Mouse (Mus musculus): ENCODE measurements around the gene Sh3rf1.
"Not testable (repeated sequence)": the region's sequence is repeated elsewhere in the genome, so short reads cannot be mapped to it uniquely, and the experiment has no call there.

Sh3rf1 gene

DNA sequence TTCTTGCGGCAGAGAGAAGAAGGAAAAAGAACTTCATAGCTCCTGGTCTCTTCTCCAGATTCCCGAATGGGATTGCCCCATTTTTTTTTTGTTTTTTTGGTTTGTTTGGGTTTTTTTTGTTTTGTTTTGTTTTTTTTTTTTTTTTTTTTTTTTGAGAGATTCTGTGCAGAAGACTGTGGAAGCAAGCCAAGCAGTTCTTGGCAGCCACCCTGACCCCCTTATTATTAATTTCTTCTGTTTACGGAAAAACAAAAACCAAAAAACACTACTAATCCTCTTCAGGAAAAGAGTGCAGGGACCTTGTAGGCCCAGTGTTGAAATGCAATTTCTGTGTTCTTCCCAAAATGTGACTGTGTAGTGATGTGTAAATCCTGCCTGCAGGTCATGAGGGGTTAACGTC lies 185.4 kb downstream of the Sh3rf1 start:
- TF ChIP-seq CTCF (conservative IDR thresholded peaks at IDR 0.05; ENCODE audit: low read length) (no peak), POU5F1 (IDR thresholded peaks at IDR 0.05; ENCODE audit: borderline replicate concordance, low read length) (no peak), NANOG (IDR thresholded peaks at IDR 0.05; ENCODE audit: borderline replicate concordance, low read length) (no peak)
- Histone ChIP-seq H3K9me3 (ENCODE audit: low read length) (no peaks in the 10 kb centered on the region), H3K4me1 (replicated peaks; ENCODE audit: low read depth, low read length) (peaks cover 13% of the 10 kb centered on the region), H3K4me3 (replicated peaks; ENCODE audit: low read length) (no peak overlapping the region), H3K27me3 (ENCODE audit: insufficient read depth, low read length) (no peaks in the 10 kb centered on the region), H3K36me3 (ENCODE audit: insufficient read depth, low read length) (no peaks in the 10 kb centered on the region)

DNA sequence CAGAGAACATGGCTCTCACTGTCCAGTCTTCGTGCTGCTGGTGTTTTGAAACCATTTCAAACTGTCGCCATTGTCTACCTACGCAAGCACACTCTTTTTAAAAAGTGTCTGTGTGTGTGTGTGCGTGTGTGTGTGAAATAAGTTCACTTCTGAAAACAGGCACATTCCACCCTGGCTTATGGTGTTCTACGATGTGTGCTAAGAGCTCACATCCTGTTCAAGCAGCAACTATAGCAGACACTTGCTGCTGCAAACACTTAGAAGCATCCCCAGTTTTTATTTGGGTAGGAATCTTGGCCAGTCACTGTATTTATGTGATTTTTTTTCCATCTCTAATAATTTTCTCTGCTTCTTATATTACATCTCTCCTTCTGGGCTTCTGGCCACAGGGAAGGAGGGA lies 186.0 kb downstream of the Sh3rf1 start:
- H3K4me1 ChIP-seq (replicated peaks; ENCODE audit: low read depth, low read length); H3K27me3 ChIP-seq (ENCODE audit: insufficient read depth, low read length); H3K9me3 ChIP-seq (ENCODE audit: low read length); H3K36me3 ChIP-seq (ENCODE audit: insufficient read depth, low read length); H3K4me3 ChIP-seq (replicated peaks; ENCODE audit: low read length): not testable (repeated sequence)

DNA sequence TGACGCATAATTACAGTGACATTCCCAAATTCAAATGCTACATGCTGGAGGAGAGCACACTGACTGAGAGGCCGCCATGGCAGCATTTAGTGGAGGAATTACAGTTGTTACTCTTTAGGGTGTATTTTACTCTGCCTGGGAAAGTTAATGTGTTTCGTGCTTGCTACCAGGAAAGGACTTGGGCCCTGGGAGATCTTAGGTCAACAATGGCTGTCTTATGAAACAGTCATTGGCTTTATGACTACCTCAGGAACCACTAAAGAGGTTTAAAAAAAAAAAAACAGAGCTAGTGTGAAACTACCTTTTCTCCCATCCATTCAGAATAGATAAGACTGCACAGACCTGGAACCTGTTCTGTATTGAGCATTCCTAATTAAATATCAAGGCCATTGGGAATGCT lies 195.8 kb downstream of the Sh3rf1 start:
- Histone ChIP-seq H3K36me3 (ENCODE audit: insufficient read depth, low read length) (no peaks in the 10 kb centered on the region), H3K4me1 (replicated peaks; ENCODE audit: low read depth, low read length) (peaks cover 9% of the 10 kb centered on the region; the same call in 1 of the 2 replicates), H3K9me3 (ENCODE audit: low read length) (peaks cover 6% of the 10 kb centered on the region), H3K4me3 (replicated peaks; ENCODE audit: low read length) (no peak overlapping the region), H3K27me3 (ENCODE audit: insufficient read depth, low read length) (no peaks in the 10 kb centered on the region)
- TF ChIP-seq CTCF (conservative IDR thresholded peaks at IDR 0.05; ENCODE audit: low read length) (no peak), POU5F1 (IDR thresholded peaks at IDR 0.05; ENCODE audit: borderline replicate concordance, low read length) (no peak), NANOG (IDR thresholded peaks at IDR 0.05; ENCODE audit: borderline replicate concordance, low read length) (no peak)

DNA sequence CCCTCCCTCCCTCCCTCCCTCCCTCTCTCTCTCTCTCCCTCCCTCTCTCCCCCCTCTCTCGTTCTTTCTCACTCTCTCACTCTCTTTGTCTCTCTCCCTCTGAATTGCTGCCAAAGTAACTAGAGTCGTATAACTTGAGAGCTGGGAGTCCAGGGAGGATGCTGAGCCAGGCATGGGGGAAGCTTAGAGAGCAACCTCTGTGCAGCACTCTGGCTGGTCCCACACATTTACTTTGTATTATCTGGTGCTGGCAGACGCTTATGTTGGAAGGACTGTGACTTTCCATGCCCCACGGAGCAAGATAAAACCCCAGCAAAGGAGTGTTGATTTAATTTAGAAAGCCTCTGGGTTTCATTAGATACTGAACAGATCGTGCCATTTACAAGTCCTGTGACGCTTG lies 196.5 kb downstream of the Sh3rf1 start:
- Histone ChIP-seq H3K36me3 (ENCODE audit: insufficient read depth, low read length) (no peaks in the 10 kb centered on the region), H3K4me1 (replicated peaks; ENCODE audit: low read depth, low read length) (peaks cover 9% of the 10 kb centered on the region; the same call in 1 of the 2 replicates), H3K9me3 (ENCODE audit: low read length) (peaks cover 6% of the 10 kb centered on the region), H3K27me3 (ENCODE audit: insufficient read depth, low read length) (no peaks in the 10 kb centered on the region), H3K4me3 (replicated peaks; ENCODE audit: low read length) (no peak overlapping the region)
- no peak for TF ChIP-seq NANOG (IDR thresholded peaks at IDR 0.05; ENCODE audit: borderline replicate concordance, low read length)
- TF ChIP-seq CTCF (conservative IDR thresholded peaks at IDR 0.05; ENCODE audit: low read length) = no peak
- TF ChIP-seq POU5F1 (IDR thresholded peaks at IDR 0.05; ENCODE audit: borderline replicate concordance, low read length) = no peak

DNA sequence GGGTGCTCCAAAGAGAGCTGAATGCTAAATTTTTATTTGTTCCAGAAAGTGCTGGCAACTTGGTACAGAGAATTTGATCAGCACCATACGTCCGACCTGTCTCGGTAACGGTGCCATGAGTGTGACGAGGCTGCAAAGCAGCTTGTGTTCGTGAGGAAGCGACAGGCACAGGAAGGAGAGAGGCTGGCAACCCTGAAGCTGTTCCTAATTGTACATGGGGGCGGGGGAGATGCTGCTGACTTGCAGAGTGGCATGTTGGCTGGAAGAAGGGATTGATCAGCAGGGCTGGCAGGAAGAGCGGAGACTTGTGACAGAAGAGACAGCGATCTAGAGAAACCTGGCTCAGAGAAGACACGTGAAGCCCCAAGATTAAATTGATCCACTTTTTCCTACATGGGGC lies 197.9 kb downstream of the Sh3rf1 start:
- H3K27me3 ChIP-seq (ENCODE audit: insufficient read depth, low read length) = no peaks in the 10 kb centered on the region
- no peaks in the 10 kb centered on the region for H3K36me3 ChIP-seq (ENCODE audit: insufficient read depth, low read length)
- H3K4me3 ChIP-seq (replicated peaks; ENCODE audit: low read length) = no peak overlapping the region
- TF ChIP-seq NANOG (IDR thresholded peaks at IDR 0.05; ENCODE audit: borderline replicate concordance, low read length) (no peak), POU5F1 (IDR thresholded peaks at IDR 0.05; ENCODE audit: borderline replicate concordance, low read length) (no peak), CTCF (conservative IDR thresholded peaks at IDR 0.05; ENCODE audit: low read length) (no peak)
- peaks cover 6% of the 10 kb centered on the region for H3K9me3 ChIP-seq (ENCODE audit: low read length)
- H3K4me1 ChIP-seq (replicated peaks; ENCODE audit: low read depth, low read length) = peaks cover 10% of the 10 kb centered on the region

DNA sequence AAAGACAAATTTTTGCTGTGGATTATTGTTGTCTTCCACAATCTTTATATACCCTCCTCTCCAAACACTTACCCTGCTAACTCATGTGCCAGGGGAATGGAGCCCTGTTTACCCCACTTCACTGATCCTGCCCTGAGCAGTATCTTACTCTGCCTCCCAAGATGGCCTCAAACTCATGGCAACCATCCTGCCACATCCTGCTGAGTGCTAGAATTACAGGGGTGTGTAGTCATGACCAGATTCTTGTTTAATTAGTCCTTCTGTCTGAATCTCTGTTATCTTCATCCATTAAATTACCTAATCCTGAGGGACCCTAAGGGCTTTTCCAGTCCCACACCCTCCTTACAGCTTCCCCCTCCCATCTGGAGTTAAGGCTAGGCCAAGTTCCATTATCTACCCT lies 201.5 kb downstream of the Sh3rf1 start:
- Histone ChIP-seq H3K4me1 (replicated peaks; ENCODE audit: low read depth, low read length) (peaks cover 13% of the 10 kb centered on the region), H3K27me3 (ENCODE audit: insufficient read depth, low read length) (no peaks in the 10 kb centered on the region), H3K36me3 (ENCODE audit: insufficient read depth, low read length) (no peaks in the 10 kb centered on the region), H3K4me3 (replicated peaks; ENCODE audit: low read length) (no peak overlapping the region), H3K9me3 (ENCODE audit: low read length) (peaks cover 6% of the 10 kb centered on the region)
- TF ChIP-seq POU5F1 (IDR thresholded peaks at IDR 0.05; ENCODE audit: borderline replicate concordance, low read length) (no peak), NANOG (IDR thresholded peaks at IDR 0.05; ENCODE audit: borderline replicate concordance, low read length) (no peak), CTCF (conservative IDR thresholded peaks at IDR 0.05; ENCODE audit: low read length) (no peak)

DNA sequence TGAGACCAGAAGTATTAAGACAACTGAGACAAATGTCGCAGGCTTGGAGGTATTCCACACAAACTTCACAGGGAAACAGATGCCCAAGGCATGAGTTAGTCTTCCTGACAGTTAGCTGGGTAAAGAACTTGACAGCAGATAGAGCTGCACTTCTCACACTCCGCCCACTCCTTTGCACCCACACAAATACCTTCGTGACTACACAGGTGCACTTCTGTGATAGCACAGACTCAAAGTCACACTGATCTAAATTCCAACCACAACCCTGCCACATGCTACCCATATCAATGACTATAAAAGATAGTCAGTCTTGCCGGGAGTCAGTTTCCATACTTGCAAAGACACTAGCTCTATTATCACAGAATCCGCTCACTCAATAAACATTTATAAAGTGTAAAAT lies 202.4 kb downstream of the Sh3rf1 start:
- Histone ChIP-seq H3K27me3 (ENCODE audit: insufficient read depth, low read length) (no peaks in the 10 kb centered on the region), H3K4me1 (replicated peaks; ENCODE audit: low read depth, low read length) (peaks cover 13% of the 10 kb centered on the region), H3K9me3 (ENCODE audit: low read length) (peaks cover 6% of the 10 kb centered on the region), H3K36me3 (ENCODE audit: insufficient read depth, low read length) (no peaks in the 10 kb centered on the region), H3K4me3 (replicated peaks; ENCODE audit: low read length) (no peak overlapping the region)
- TF ChIP-seq POU5F1 (IDR thresholded peaks at IDR 0.05; ENCODE audit: borderline replicate concordance, low read length) = no peak
- TF ChIP-seq NANOG (IDR thresholded peaks at IDR 0.05; ENCODE audit: borderline replicate concordance, low read length) = no peak
- no peak for TF ChIP-seq CTCF (conservative IDR thresholded peaks at IDR 0.05; ENCODE audit: low read length)

DNA sequence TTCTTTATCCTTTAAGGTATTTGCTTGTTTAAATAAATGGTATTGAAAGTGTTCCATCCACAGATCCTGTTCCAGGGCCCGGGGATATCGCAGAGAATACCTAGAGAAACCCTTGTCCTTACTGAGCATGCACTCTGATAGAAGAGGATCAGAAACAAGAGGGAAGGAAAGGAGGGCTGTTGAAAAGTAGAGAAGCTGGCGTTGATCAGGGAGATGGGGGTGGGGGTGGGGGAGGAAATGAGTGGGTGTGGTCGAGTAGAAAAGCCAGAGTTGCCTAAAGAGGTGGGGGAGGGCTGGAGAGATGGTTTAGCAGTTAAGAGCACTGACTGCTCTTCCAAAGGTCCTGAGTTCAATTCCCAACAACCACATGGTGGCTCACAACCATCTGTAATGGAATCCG lies 203.0 kb downstream of the Sh3rf1 start:
- TF ChIP-seq CTCF (conservative IDR thresholded peaks at IDR 0.05; ENCODE audit: low read length) (no peak), NANOG (IDR thresholded peaks at IDR 0.05; ENCODE audit: borderline replicate concordance, low read length) (no peak), POU5F1 (IDR thresholded peaks at IDR 0.05; ENCODE audit: borderline replicate concordance, low read length) (no peak)
- peaks cover 6% of the 10 kb centered on the region for H3K9me3 ChIP-seq (ENCODE audit: low read length)
- H3K4me1 ChIP-seq (replicated peaks; ENCODE audit: low read depth, low read length) = peaks cover 13% of the 10 kb centered on the region

DNA sequence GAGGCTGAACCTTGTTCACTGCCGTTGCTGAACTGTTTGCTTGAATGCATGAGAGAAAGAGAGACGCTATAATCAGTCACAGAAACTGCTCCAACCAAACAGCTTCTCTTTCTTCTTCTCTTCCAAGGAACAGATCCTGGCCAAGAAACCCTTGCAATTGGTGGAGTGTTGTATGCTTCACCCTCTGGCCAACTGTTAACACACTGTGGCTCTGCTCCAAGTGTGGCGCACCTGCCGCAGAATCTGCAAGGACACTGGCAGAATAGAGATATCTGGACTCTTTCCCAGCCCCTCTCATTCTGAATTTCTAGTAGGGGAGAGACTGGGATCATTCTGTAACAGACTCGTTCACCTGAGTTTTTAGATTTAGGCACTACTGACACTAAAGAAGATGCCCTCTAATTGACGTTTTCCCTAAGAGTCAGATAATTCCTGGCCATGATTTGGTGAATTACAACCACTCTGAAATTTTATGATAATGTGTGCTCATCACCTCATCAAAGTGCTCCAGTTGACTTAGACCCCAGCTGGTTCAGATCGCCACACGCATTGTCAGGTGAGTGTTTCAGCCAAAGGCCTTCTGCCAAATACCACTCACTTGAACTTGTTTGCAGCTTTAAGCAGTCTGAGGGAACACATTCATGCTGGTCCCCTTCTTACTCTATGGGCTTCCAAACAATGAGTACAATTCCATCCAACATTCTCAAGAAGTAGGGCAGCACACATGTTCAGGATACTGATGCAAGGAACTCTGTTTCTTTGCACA lies 204.4 kb downstream of the Sh3rf1 start:
- H3K9me3 ChIP-seq (ENCODE audit: low read length) = no peaks in the 10 kb centered on the region
- no peaks in the 10 kb centered on the region for H3K36me3 ChIP-seq (ENCODE audit: insufficient read depth, low read length)
- H3K4me3 ChIP-seq (replicated peaks; ENCODE audit: low read length) = no peak overlapping the region
- peaks cover 13% of the 10 kb centered on the region for H3K4me1 ChIP-seq (replicated peaks; ENCODE audit: low read depth, low read length)
- H3K27me3 ChIP-seq (ENCODE audit: insufficient read depth, low read length) = no peaks in the 10 kb centered on the region
- TF ChIP-seq CTCF (conservative IDR thresholded peaks at IDR 0.05; ENCODE audit: low read length) = no peak
- TF ChIP-seq POU5F1 (IDR thresholded peaks at IDR 0.05; ENCODE audit: borderline replicate concordance, low read length) = no peak
- TF ChIP-seq NANOG (IDR thresholded peaks at IDR 0.05; ENCODE audit: borderline replicate concordance, low read length) = no peak

More for the DNA sequence above, 203.0 kb downstream of the Sh3rf1 start:
- H3K36me3 ChIP-seq (ENCODE audit: insufficient read depth, low read length) = no peaks in the 10 kb centered on the region
- H3K27me3 ChIP-seq (ENCODE audit: insufficient read depth, low read length) = no peaks in the 10 kb centered on the region
- no peak overlapping the region for H3K4me3 ChIP-seq (replicated peaks; ENCODE audit: low read length)

Data from E14TG2a.4 (cell line).